Mouse (Mus musculus): ENCODE data around the gene Efcab6. TPM values are rescaled to one million over a fixed set of nuclear protein-coding genes. Genes with fewer than 3 reads are reported as not detected.

The Efcab6 gene
- polyA plus RNA-seq, 1 experiment from 2014 or later: not detected

DNA sequence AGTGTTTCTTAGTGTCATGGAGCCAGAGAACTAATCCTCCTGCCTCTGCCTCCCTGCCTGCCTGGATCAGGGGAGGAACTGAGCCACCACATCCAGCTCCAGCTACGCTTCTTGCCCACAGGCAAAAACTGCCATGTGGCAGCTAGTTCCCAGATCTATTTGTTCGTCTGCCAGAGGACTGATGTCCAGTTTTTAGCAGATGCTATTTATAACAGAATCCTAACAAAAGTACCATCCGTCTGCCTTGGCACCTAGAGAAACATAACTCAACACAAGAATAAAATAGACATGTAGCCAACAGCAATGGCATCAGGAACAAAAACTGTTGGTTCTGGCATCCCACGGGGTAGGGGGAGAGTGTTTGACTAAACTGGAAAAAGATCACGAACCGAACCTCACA, 6.3 kb downstream of the Efcab6 start:
- Histone ChIP-seq H3K4me1 (no peaks in the 10 kb centered on the region; the same call in 1 of the 2 replicates), H3K27me3 (replicated peaks) (peaks cover 20% of the 10 kb centered on the region), H3K4me2 (no peak overlapping the region), H3K9me3 (no peaks in the 10 kb centered on the region), H3K36me3 (no peaks in the 10 kb centered on the region), H3K4me3 (no peak overlapping the region), H3K27ac (replicated peaks) (no peak overlapping the region), H3K9ac (no peak overlapping the region)
- ATAC-seq (ENCODE audit: extremely low read depth, insufficient number of reproducible peaks, low FRiP score, low TSS enrichment): no peak
- WGBS: 70% methylated on average over 6 of the region's 6 CpGs

DNA sequence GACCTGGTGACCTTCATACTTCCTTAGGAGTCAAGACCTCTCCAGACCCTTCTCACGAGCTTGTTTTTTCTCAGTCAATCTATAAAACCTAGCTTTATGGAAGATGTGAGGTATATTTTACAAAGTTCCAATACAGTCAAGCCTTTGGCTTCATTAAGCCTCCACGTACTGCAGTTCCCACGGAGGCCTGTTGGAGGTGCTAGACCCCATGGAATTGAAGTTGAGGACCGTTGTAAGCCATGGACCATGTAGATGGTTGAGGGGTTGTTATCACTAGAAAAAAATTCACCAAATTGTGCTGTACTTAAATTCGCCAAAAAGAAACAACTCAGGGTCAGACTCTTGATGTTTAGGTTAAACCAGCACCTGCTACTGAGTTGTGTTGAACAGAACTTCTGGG, 9.1 kb downstream of the Efcab6 start:
- Histone ChIP-seq H3K9me3 (no peaks in the 10 kb centered on the region), H3K4me2 (no peak overlapping the region), H3K9ac (no peak overlapping the region), H3K27ac (replicated peaks) (no peak overlapping the region), H3K4me3 (no peak overlapping the region), H3K36me3 (no peaks in the 10 kb centered on the region), H3K4me1 (peaks cover 5% of the 10 kb centered on the region), H3K27me3 (replicated peaks) (peaks cover 17% of the 10 kb centered on the region)
- ATAC-seq (ENCODE audit: extremely low read depth, insufficient number of reproducible peaks, low FRiP score, low TSS enrichment): no peak
- 55% methylated on average over 5 of the region's 5 CpGs for WGBS

DNA sequence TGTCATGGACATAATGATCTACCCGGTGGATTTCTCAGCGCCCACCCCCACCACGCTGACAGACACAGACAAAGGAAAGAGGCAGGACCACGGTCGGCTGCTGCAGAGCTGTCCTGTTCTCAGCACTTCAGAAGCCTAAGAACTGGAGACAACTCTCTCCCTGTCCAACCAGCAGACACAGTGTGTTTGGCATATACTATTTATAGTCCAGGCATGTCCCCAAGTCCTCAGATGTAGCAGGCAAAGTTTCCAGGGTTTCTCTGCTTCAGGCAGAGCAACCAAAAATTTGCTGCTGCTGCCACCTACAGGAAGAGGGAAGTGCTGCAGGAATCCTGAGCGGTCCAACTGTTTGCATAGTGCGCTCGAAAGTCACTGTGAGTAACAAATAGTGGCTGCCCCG, 11.3 kb downstream of the Efcab6 start:
- peak overlapping the region; percentile 41 for H3K4me2 ChIP-seq

DNA sequence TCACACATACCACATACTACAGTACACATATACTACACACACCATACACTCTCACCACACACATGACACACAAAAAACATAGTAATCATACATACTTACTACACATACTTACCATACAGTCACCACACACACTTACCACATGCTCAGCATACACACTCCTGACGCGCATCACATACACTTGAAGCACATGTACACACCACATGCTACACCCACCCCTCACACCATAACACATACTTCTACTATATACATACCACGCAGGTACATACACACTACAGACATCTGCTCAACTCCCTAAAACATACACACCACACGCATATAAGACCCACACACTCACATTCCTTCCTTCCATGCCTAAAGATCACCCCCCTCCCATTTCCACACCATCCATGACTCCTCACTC, 11.9 kb downstream of the Efcab6 start:
- Histone ChIP-seq H3K4me3 (no peak overlapping the region), H3K27me3 (replicated peaks) (peaks cover 12% of the 10 kb centered on the region), H3K27ac (replicated peaks) (no peak overlapping the region), H3K4me1 (peaks cover 5% of the 10 kb centered on the region), H3K4me2 (no peak overlapping the region), H3K36me3 (no peaks in the 10 kb centered on the region), H3K9me3 (no peaks in the 10 kb centered on the region), H3K9ac (no peak overlapping the region)
- WGBS: 90% methylated on average over 4 of the region's 4 CpGs
- no peak for ATAC-seq (ENCODE audit: extremely low read depth, insufficient number of reproducible peaks, low FRiP score, low TSS enrichment)

More for the DNA sequence above, 11.3 kb downstream of the Efcab6 start:
- ATAC-seq (ENCODE audit: extremely low read depth, insufficient number of reproducible peaks, low FRiP score, low TSS enrichment): peak; percentile 51; the same call in 1 of the 2 replicates
- Histone ChIP-seq H3K4me1 (peaks cover 5% of the 10 kb centered on the region), H3K27ac (replicated peaks) (no peak overlapping the region), H3K9ac (no peak overlapping the region), H3K4me3 (no peak overlapping the region), H3K36me3 (no peaks in the 10 kb centered on the region), H3K27me3 (replicated peaks) (peaks cover 14% of the 10 kb centered on the region), H3K9me3 (no peaks in the 10 kb centered on the region)
- WGBS: 26% methylated on average over 9 of the region's 9 CpGs

- no peak for ATAC-seq (ENCODE audit: extremely low read depth, insufficient number of reproducible peaks, low FRiP score, low TSS enrichment)
- Histone ChIP-seq H3K27me3 (replicated peaks) (peaks cover 12% of the 10 kb centered on the region), H3K4me3 (no peak overlapping the region), H3K4me1 (peaks cover 5% of the 10 kb centered on the region), H3K9me3 (no peaks in the 10 kb centered on the region), H3K4me2 (no peak overlapping the region), H3K36me3 (no peaks in the 10 kb centered on the region), H3K27ac (replicated peaks) (no peak overlapping the region), H3K9ac (no peak overlapping the region)
- 57% methylated on average over 9 of the region's 9 CpGs for WGBS
Observed at GRCm38 (mm10) chr15:84052390-84052789, 12.8 kb downstream of the Efcab6 start.

DNA sequence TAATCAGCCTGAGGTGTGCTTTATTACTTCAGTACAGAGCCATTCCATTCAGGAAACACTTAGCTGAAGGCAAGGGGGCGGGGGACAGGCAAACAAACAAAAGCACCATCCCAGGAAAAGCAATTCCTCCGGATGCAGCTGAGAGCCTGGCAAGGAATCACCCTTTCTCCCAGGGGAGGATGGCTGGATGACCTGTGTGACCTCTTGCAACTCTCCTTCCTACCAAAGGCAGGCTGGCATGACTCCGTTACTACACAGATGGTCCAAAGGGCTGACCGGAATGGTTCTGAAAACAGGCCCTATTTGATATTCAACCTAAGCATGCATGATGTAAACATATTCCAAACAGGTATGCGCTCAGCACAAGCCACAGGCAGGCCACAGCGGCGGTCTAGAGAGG, 15.6 kb downstream of the Efcab6 start:
- H3K4me2 ChIP-seq: no peak overlapping the region
- H3K36me3 ChIP-seq: no peaks in the 10 kb centered on the region
- no peak for ATAC-seq (ENCODE audit: extremely low read depth, insufficient number of reproducible peaks, low FRiP score, low TSS enrichment)
- no peak overlapping the region for H3K27ac ChIP-seq (replicated peaks)
- 0 out of 2 replicates have a peak, but pooled peaks cover 5% of the 10 kb centered on the region for H3K27me3 ChIP-seq (replicated peaks)
- peaks cover 7% of the 10 kb centered on the region for H3K9me3 ChIP-seq
- WGBS: 72% methylated on average over 7 of the region's 7 CpGs
- no peak overlapping the region for H3K9ac ChIP-seq
- no peak overlapping the region for H3K4me3 ChIP-seq
- H3K4me1 ChIP-seq: peaks cover 5% of the 10 kb centered on the region

GRCm38 (mm10) chr15:84045562-84045961, 19.6 kb downstream of the Efcab6 start:
- no peak for ATAC-seq (ENCODE audit: extremely low read depth, insufficient number of reproducible peaks, low FRiP score, low TSS enrichment)
- H3K4me3 ChIP-seq: no peak overlapping the region
- H3K4me1 ChIP-seq: no peaks in the 10 kb centered on the region
- no peaks in the 10 kb centered on the region for H3K36me3 ChIP-seq
- H3K9me3 ChIP-seq: peaks cover 10% of the 10 kb centered on the region
- WGBS: 72% methylated on average over 6 of the region's 6 CpGs
- H3K9ac ChIP-seq: no peak overlapping the region
- no peaks in the 10 kb centered on the region for H3K27me3 ChIP-seq (replicated peaks)
- H3K4me2 ChIP-seq: no peak overlapping the region
- no peak overlapping the region for H3K27ac ChIP-seq (replicated peaks)

DNA sequence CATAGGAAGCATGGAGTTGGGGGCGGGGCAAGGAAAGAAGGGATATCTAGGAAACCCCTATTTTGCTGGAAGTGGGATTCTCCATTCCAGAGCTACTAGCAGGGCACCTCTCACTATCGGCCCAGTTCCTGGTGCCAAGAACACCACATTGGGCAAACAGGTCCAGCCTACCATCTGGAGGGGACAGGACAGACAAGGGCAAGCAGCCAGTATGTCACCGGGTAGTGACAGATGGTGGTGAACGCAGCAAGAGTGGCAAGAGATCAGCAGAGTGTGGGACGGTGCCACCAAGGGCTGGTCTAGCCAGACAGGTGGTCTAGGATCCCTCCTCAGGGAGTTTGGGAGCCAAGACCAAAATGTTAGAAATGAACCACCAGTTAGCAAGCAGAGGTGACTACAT, 28.1 kb downstream of the Efcab6 start:
- Histone ChIP-seq H3K4me2 (no peak overlapping the region), H3K36me3 (no peaks in the 10 kb centered on the region), H3K27ac (replicated peaks) (no peak overlapping the region), H3K4me1 (no peaks in the 10 kb centered on the region), H3K9me3 (no peaks in the 10 kb centered on the region), H3K9ac (no peak overlapping the region), H3K4me3 (no peak overlapping the region), H3K27me3 (replicated peaks) (no peaks in the 10 kb centered on the region)
- WGBS: 80% methylated on average over 5 of the region's 5 CpGs
- ATAC-seq (ENCODE audit: extremely low read depth, insufficient number of reproducible peaks, low FRiP score, low TSS enrichment): no peak

DNA sequence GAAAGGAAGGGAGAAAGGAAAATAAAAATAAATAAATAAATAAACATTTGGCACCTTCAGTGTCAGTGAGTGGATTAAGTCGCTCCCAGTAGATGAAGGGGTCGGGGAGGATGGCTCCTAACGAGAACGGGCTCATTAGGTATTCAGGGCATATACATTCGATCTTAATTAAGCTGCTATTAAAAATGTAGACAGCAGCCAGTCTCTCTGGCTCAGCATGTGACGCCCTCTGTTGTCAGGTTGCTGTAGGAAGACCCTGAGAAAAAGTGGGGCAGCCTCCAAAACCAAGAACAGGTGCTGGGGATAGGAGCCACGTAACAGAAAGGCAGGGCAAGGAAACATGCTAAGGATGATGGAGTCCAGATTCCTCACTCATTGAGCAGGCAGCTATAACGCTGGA, 39.5 kb downstream of the Efcab6 start:
- WGBS: 67% methylated on average over 8 of the region's 8 CpGs
- H3K4me1 ChIP-seq: no peaks in the 10 kb centered on the region
- H3K27me3 ChIP-seq (replicated peaks): peaks cover 10% of the 10 kb centered on the region
- H3K36me3 ChIP-seq: no peaks in the 10 kb centered on the region
- no peak overlapping the region for H3K4me3 ChIP-seq
- H3K27ac ChIP-seq (replicated peaks): no peak overlapping the region
- H3K4me2 ChIP-seq: no peak overlapping the region
- ATAC-seq (ENCODE audit: extremely low read depth, insufficient number of reproducible peaks, low FRiP score, low TSS enrichment): no peak
- no peak overlapping the region for H3K9ac ChIP-seq
- no peaks in the 10 kb centered on the region for H3K9me3 ChIP-seq

DNA sequence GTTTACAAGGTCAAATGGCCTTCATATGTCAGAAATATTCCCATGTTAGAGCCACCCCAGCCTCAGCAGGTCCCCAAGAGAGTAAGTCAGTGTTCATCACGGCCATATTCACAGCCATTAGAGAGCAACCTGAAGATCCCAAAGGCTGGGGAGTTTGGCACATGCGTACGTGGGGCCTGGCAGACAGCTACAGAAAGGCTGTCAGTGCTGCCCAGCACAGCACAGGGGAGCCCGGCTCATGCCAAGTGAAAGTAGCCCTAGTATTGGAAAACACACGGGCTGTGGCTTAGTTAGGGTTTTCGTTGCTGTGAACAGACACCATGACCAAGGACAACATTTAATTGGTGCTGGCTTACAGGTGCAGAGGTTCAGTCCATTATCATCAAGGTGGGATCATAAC, 40.3 kb downstream of the Efcab6 start:
- no peak overlapping the region for H3K27ac ChIP-seq (replicated peaks)
- WGBS: 84% methylated on average over 6 of the region's 6 CpGs

GRCm38 (mm10) chr15:84009366-84010083, 55.7 kb downstream of the Efcab6 start:
- Histone ChIP-seq H3K4me3 (no peak overlapping the region), H3K27ac (replicated peaks) (no peak overlapping the region), H3K4me1 (no peaks in the 10 kb centered on the region), H3K36me3 (no peaks in the 10 kb centered on the region), H3K9me3 (no peaks in the 10 kb centered on the region), H3K9ac (no peak overlapping the region), H3K4me2 (no peak overlapping the region), H3K27me3 (replicated peaks) (peaks cover 27% of the 10 kb centered on the region)
- ATAC-seq (ENCODE audit: extremely low read depth, insufficient number of reproducible peaks, low FRiP score, low TSS enrichment): no peak
- WGBS: 52% methylated on average over 17 of the region's 17 CpGs

More for the DNA sequence above, 40.3 kb downstream of the Efcab6 start:
- Histone ChIP-seq H3K36me3 (no peaks in the 10 kb centered on the region), H3K9me3 (no peaks in the 10 kb centered on the region; the same call in 1 of the 2 replicates), H3K4me1 (no peaks in the 10 kb centered on the region), H3K27me3 (replicated peaks) (peaks cover 10% of the 10 kb centered on the region), H3K4me3 (no peak overlapping the region), H3K9ac (no peak overlapping the region), H3K4me2 (no peak overlapping the region)
- ATAC-seq (ENCODE audit: extremely low read depth, insufficient number of reproducible peaks, low FRiP score, low TSS enrichment): no peak

- no peak for ATAC-seq (ENCODE audit: extremely low read depth, insufficient number of reproducible peaks, low FRiP score, low TSS enrichment)
- no peak overlapping the region for H3K27ac ChIP-seq (replicated peaks)
- 84% methylated on average over 14 of the region's 14 CpGs for WGBS
- H3K9ac ChIP-seq: no peak overlapping the region
- H3K4me1 ChIP-seq: no peaks in the 10 kb centered on the region
- H3K27me3 ChIP-seq (replicated peaks): peaks cover 42% of the 10 kb centered on the region
- H3K36me3 ChIP-seq: no peaks in the 10 kb centered on the region
- H3K4me2 ChIP-seq: no peak overlapping the region
- no peak overlapping the region for H3K4me3 ChIP-seq
- no peaks in the 10 kb centered on the region for H3K9me3 ChIP-seq
Observed at GRCm38 (mm10) chr15:84004306-84004705, 60.9 kb downstream of the Efcab6 start.
